4 mouse cellular contexts compared by ENCODE assay signal in the genomic region with DNA sequence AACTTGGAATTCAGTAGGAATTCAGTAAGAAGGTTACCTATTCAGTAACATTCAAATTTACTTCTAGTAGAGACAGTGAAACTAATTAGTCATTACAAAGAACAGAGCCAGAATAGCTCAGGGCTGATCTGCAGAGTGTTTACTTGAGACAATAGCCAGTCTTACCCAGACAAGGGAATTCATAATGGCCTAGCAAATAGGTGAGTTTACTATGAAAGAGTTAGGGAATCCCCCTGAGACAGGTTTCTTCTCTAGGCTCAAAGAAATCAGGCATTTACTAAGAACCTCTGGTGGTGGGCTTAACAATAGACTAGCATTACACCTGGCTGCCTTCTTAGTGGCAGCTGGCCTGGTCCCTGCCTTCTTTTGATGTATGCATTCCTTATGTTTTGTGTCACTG.
DNase-seq lines count a peak whose midpoint lies in the region.
"Not testable (repeated sequence)": the region's sequence is repeated elsewhere in the genome, so short reads cannot be mapped to it uniquely, and the experiment has no call there.

No protein-coding gene starts in this region.

- not testable (repeated sequence) for H3K36me3 ChIP-seq in ES-E14 (ENCODE audit: control insufficient read depth, insufficient read depth, low read length, poor library complexity, severe bottlenecking)

- not testable (repeated sequence) for H3K9me3 ChIP-seq in ES-E14 (ENCODE audit: control insufficient read depth, insufficient read depth, low read depth, low read length)

- not testable (repeated sequence) for H3K4me1 ChIP-seq in ES-E14 (ENCODE audit: control insufficient read depth in 2 of 2, insufficient read depth in 2 of 2, low read length in 2 of 2, poor library complexity in 1 of 2)

- not testable (repeated sequence) for H3K27ac ChIP-seq in ES-E14 (ENCODE audit: insufficient read depth, low read depth, low read length, poor library complexity, severe bottlenecking)

- DNase-seq in ES-CJ7 (ENCODE audit: low read depth, low spot score), result peak; percentile 29
- peak; percentile 15 for DNase-seq in ES-E14 (ENCODE audit: low read depth, low spot score)
- peak; percentile 40 for DNase-seq in R1 (ENCODE audit: low read depth, low spot score)
- peak; percentile 60 for DNase-seq in ZHBTc4 (ENCODE audit: low read depth, low spot score)

- in situ Hi-C loops in ES-E14 (cut with MboI; ENCODE audit: low sequenced_read_pairs in 2 of 2, unreplicated experiment in 2 of 2), result not testable (repeated sequence)

- H3K9ac ChIP-seq in ES-E14 (ENCODE audit: insufficient read depth, low read depth, low read length, poor library complexity, severe bottlenecking), result not testable (repeated sequence)

- not testable (repeated sequence) for H3K4me3 ChIP-seq in ES-E14 (ENCODE audit: insufficient read depth in 1 of 2, low read depth in 1 of 2, low read length in 2 of 2, poor library complexity in 1 of 2, severe bottlenecking in 1 of 2)
